Mouse (Mus musculus): ENCODE measurements around the gene Cdkn2b. TPM values are rescaled to one million over a fixed set of nuclear protein-coding genes. Genes with fewer than 3 reads are reported as not detected.

The Cdkn2b gene
- polyA plus RNA-seq, 2 experiments from 2014 or later: 0.76 TPM; not detected in 1

GRCm38 (mm10) chr4:89289028-89289427, 21.8 kb downstream of the Cdkn2b start:
- no peak for ATAC-seq

- ATAC-seq: no peak
These were observed 24.3 kb downstream of the Cdkn2b start for GRCm38 (mm10) chr4:89286566-89286965.

- peak; percentile 30 for ATAC-seq
These were observed 25.2 kb downstream of the Cdkn2b start for GRCm38 (mm10) chr4:89285688-89286087.

- no peak for ATAC-seq
These were observed 28.2 kb downstream of the Cdkn2b start for GRCm38 (mm10) chr4:89282661-89283060.

GRCm38 (mm10) chr4:89282036-89282566, 28.7 kb downstream of the Cdkn2b start:
- ATAC-seq: peak; percentile 35

GRCm38 (mm10) chr4:89281236-89281635, 29.6 kb downstream of the Cdkn2b start:
- ATAC-seq: no peak

- ATAC-seq: no peak
These were observed 31.2 kb downstream of the Cdkn2b start for GRCm38 (mm10) chr4:89279641-89280040.

GRCm38 (mm10) chr4:89277381-89277940, 33.4 kb downstream of the Cdkn2b start:
- ATAC-seq: no peak

GRCm38 (mm10) chr4:89276669-89277219, 34.1 kb downstream of the Cdkn2b start:
- ATAC-seq: no peak

- no peak for ATAC-seq
These were observed 34.8 kb downstream of the Cdkn2b start for GRCm38 (mm10) chr4:89275811-89276584.

GRCm38 (mm10) chr4:89274829-89275548, 35.9 kb downstream of the Cdkn2b start:
- ATAC-seq: no peak

GRCm38 (mm10) chr4:89274006-89274405, 36.8 kb downstream of the Cdkn2b start:
- ATAC-seq: no peak

- peak; percentile 12 for ATAC-seq
These were observed 37.3 kb downstream of the Cdkn2b start for GRCm38 (mm10) chr4:89273585-89273984.

GRCm38 (mm10) chr4:89272961-89273540, 37.8 kb downstream of the Cdkn2b start:
- ATAC-seq: no peak

- ATAC-seq: peak; percentile 69
These were observed 38.6 kb downstream of the Cdkn2b start for GRCm38 (mm10) chr4:89272101-89272718.

- ATAC-seq: no peak
These were observed 53.1 kb downstream of the Cdkn2b start for GRCm38 (mm10) chr4:89257768-89258167.

Other genes starting within 250 kb of the Cdkn2b start
- 10 to 100 TPM; 30.9 to 35.6 TPM for gene Mtap, start 173.9 kb downstream of the Cdkn2b start, polyA plus RNA-seq (2017; shearing (Covaris generic))
- not detected for gene Cdkn2a, start 16.4 kb downstream of the Cdkn2b start, polyA plus RNA-seq (2017; shearing (Covaris generic))